In genomic region chr14:23589744-23590481, GRCm38 (mm10) we compare ENCODE assay signal across 24 mouse cellular contexts.
DNase-seq lines count a peak whose midpoint lies in the region; ATAC-seq lines count a peak whose summit lies in the region.
"Had no signal": no experiment of that assay in that cellular context is flagged by ENCODE, and none has a peak within 500 bp of the region (broad histone marks: within the 10 kb centered on the region; RNA-seq: fewer than 3 reads in every experiment).

No protein-coding gene starts in this region.

- WGBS in heart, embryonic 10.5 days: 39% methylated on average over 7 of the region's 7 CpGs
- WGBS in heart, embryonic 16.5 days: 31% methylated on average over 7 of the region's 7 CpGs
- WGBS in midbrain, embryonic 11.5 days: 79% methylated on average over 6 of the region's 7 CpGs
- 68% methylated on average over 6 of the region's 7 CpGs for WGBS in midbrain, embryonic 16.5 days

- no peaks in the 10 kb centered on the region for H3K36me3 ChIP-seq in heart, embryonic 10.5 days
- no peaks in the 10 kb centered on the region for H3K36me3 ChIP-seq in heart, embryonic 16.5 days (ENCODE audit: control insufficient read depth, insufficient read depth)
- no peaks in the 10 kb centered on the region for H3K36me3 ChIP-seq in midbrain, embryonic 11.5 days (ENCODE audit: control insufficient read depth, insufficient read depth, low read length)
- H3K36me3 ChIP-seq in midbrain, embryonic 16.5 days (ENCODE audit: control insufficient read depth, insufficient read depth, low read length): no peaks in the 10 kb centered on the region
- H3K36me3 ChIP-seq: embryonic facial prominence, embryonic 15.5 days; forebrain, embryonic 10.5 days; G1E; hindbrain, embryonic 10.5 days had no signal

- H3K27ac ChIP-seq in heart, embryonic 10.5 days: no peak overlapping the region
- H3K27ac ChIP-seq in heart, embryonic 16.5 days (ENCODE audit: low read length): peak overlapping the region; percentile 51
- no peak overlapping the region for H3K27ac ChIP-seq in midbrain, embryonic 11.5 days (ENCODE audit: low read depth, low read length)
- no peak overlapping the region for H3K27ac ChIP-seq in midbrain, embryonic 16.5 days (ENCODE audit: low read length)
- H3K27ac ChIP-seq: embryonic facial prominence, embryonic 15.5 days; forebrain, embryonic 10.5 days; gastrocnemius, adult 2 months; hindbrain, embryonic 10.5 days; hindbrain, embryonic 14.5 days had no signal

- intact Hi-C loops in heart, postnatal 25 days (cut with DNase I): no loop called here

- no peak overlapping the region for H3K4me3 ChIP-seq in heart, embryonic 10.5 days
- no peak overlapping the region for H3K4me3 ChIP-seq in heart, embryonic 16.5 days (ENCODE audit: low read length)
- H3K4me3 ChIP-seq in midbrain, embryonic 11.5 days (ENCODE audit: low read depth, low read length): no peak overlapping the region
- H3K4me3 ChIP-seq in midbrain, embryonic 16.5 days (ENCODE audit: low read depth, low read length): no peak overlapping the region
- H3K4me3 ChIP-seq: embryonic facial prominence, embryonic 15.5 days; erythroblast, embryonic 14.5 days; forebrain, embryonic 10.5 days; gastrocnemius, adult 2 months; hindbrain, embryonic 10.5 days had no signal

- DNase-seq in heart, adult 18-20 months: peak; percentile 8 to 20
- no peak for DNase-seq in heart, embryonic 10.5 days (ENCODE audit: low spot score)
- DNase-seq in heart, postnatal 25 days (ENCODE audit: low spot score): no peak
- DNase-seq in midbrain, embryonic 11.5 days (ENCODE audit: low spot score, missing footprints): peak; percentile 89
- peak; percentile 40 for DNase-seq in retina, postnatal 1 day
- DNase-seq: adrenal gland, postnatal 10 days; cerebellum, adult 11-12 months; cerebellum, adult 9-10 months; cerebellum, postnatal 36 days; gastrocnemius, adult 2 months; gastrocnemius, postnatal 25 days; heart, postnatal 10 days; kidney, adult 2 months had no signal

- H3K4me2 ChIP-seq in heart, embryonic 16.5 days (ENCODE audit: low read depth, low read length): no peak overlapping the region
- H3K4me2 ChIP-seq in midbrain, embryonic 11.5 days: no peak overlapping the region
- H3K4me2 ChIP-seq in midbrain, embryonic 16.5 days (ENCODE audit: low read length): no peak overlapping the region
- H3K4me2 ChIP-seq: embryonic facial prominence, embryonic 15.5 days; hindbrain, embryonic 14.5 days had no signal

- H3K27me3 ChIP-seq in heart, embryonic 10.5 days (ENCODE audit: insufficient read depth, poor library complexity, severe bottlenecking): peaks cover 13% of the 10 kb centered on the region; the same call in 1 of the 2 replicates
- H3K27me3 ChIP-seq in heart, embryonic 16.5 days (ENCODE audit: control insufficient read depth, insufficient read depth, low read length): 0 out of 2 replicates have a peak, but pooled peaks cover 12% of the 10 kb centered on the region
- peaks cover 60% of the 10 kb centered on the region for H3K27me3 ChIP-seq in midbrain, embryonic 11.5 days (ENCODE audit: control insufficient read depth, insufficient read depth, low read length)
- no peaks in the 10 kb centered on the region for H3K27me3 ChIP-seq in midbrain, embryonic 16.5 days (ENCODE audit: control insufficient read depth, insufficient read depth, low read depth, low read length)
- H3K27me3 ChIP-seq: embryonic facial prominence, embryonic 15.5 days had no signal

- no peak overlapping the region for H3K9ac ChIP-seq in heart, embryonic 16.5 days (ENCODE audit: low read length)
- no peak overlapping the region for H3K9ac ChIP-seq in midbrain, embryonic 11.5 days (ENCODE audit: low read length)
- no peak overlapping the region for H3K9ac ChIP-seq in midbrain, embryonic 16.5 days (ENCODE audit: low read depth, low read length)
- H3K9ac ChIP-seq: embryonic facial prominence, embryonic 15.5 days; hindbrain, embryonic 14.5 days had no signal

- H3K9me3 ChIP-seq in heart, embryonic 10.5 days: no peaks in the 10 kb centered on the region
- no peaks in the 10 kb centered on the region for H3K9me3 ChIP-seq in heart, embryonic 16.5 days (replicated peaks; ENCODE audit: control insufficient read depth, low read length)
- H3K9me3 ChIP-seq in midbrain, embryonic 11.5 days (ENCODE audit: control insufficient read depth, low read length): no peaks in the 10 kb centered on the region
- H3K9me3 ChIP-seq in midbrain, embryonic 16.5 days (replicated peaks; ENCODE audit: control insufficient read depth, low read length, poor library complexity, severe bottlenecking): no peaks in the 10 kb centered on the region
- H3K9me3 ChIP-seq: embryonic facial prominence, embryonic 15.5 days; forebrain, embryonic 10.5 days; G1E; hindbrain, embryonic 10.5 days had no signal

- no peak; the same call in 1 of the 2 replicates for ATAC-seq in heart, embryonic 16.5 days (replicated peaks; ENCODE audit: extremely low read depth, insufficient read depth, low FRiP score)
- no peak for ATAC-seq in midbrain, embryonic 11.5 days (ENCODE audit: low FRiP score)
- no peak for ATAC-seq in midbrain, embryonic 16.5 days
- no peak for ATAC-seq in CD4-positive, CD25-positive, alpha-beta regulatory T cell, adult 4 months
- ATAC-seq: forebrain, embryonic 14.5 days; intestine, embryonic 16.5 days had no signal

- peaks cover 4% of the 10 kb centered on the region; the same call in 1 of the 2 replicates for H3K4me1 ChIP-seq in heart, embryonic 10.5 days
- H3K4me1 ChIP-seq in heart, embryonic 16.5 days (ENCODE audit: control insufficient read depth, insufficient read depth, low read length): peaks cover 22% of the 10 kb centered on the region
- H3K4me1 ChIP-seq in midbrain, embryonic 11.5 days (ENCODE audit: control insufficient read depth, insufficient read depth, low read length): peaks cover 12% of the 10 kb centered on the region; the same call in 1 of the 2 replicates
- H3K4me1 ChIP-seq in midbrain, embryonic 16.5 days (ENCODE audit: control insufficient read depth, insufficient read depth, low read length): no peaks in the 10 kb centered on the region
- H3K4me1 ChIP-seq: embryonic facial prominence, embryonic 15.5 days had no signal

Comparison
In these comparisons a context has a peak if more than half of its experiments do, and no peak if none do; other contexts are left out.
1. DNase-seq: peak in heart, adult 18-20 months (2 of 2), midbrain, embryonic 11.5 days (single experiment) and retina, postnatal 1 day (single experiment); none in heart, embryonic 10.5 days (single experiment) and heart, postnatal 25 days (single experiment).